Mouse (Mus musculus) liver, embryonic 14.5 days (tissue): ENCODE results near the gene Epb41l1.

Source experiments
- CTCF ChIP-seq: IDR thresholded peaks from 2 replicates; pipeline ENCODE4 v1.5.1; 2016; ENCODE audit warnings: antibody characterized with exemption, low read depth, control low read depth
- EP300 ChIP-seq: IDR thresholded peaks from 2 replicates; pipeline ENCODE4 v1.6.1; 2016; ENCODE audit warnings: antibody characterized with exemption, low read depth

- TF ChIP-seq CTCF, result no peak
- no peak for TF ChIP-seq EP300
These were observed 5.4 kb downstream of the Epb41l1 start for GRCm38 (mm10) chr2:156426151-156426550.
